Mouse (Mus musculus): Measurements from ENCODE around the gene Anks1.
"Not testable (repeated sequence)": the region's sequence is repeated elsewhere in the genome, so short reads cannot be mapped to it uniquely, and the experiment has no call there.

DNA sequence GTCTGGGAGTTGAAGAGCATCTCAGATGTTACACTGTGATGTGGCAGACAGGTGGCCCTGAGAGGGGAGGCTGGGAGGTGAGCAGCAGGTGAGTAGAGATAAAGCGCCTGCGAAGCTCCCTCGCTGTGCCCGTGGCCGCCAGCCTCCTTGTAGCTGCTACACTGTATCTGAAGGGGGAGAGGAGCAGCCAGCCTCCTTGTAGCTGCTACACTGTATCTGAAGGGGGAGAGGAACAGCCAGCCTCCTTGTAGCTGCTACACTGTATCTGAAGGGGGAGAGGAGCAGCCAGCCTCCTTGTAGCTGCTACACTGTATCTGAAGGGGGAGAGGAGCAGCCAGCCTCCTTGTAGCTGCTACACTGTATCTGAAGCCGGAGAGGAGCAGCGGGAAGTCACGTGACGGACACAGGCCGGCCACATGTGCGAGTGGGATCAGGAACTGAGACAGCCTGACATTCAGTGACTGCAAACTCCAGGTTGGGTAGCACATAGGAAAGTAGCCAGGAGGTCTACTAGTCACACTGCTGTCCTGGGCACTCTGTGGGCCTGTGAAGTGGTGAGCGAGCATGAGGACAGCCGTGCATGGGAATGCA lies 90.7 kb downstream of the Anks1 start:
- not testable (repeated sequence) for TF ChIP-seq CTCF (IDR thresholded peaks at IDR 0.05; ENCODE audit: low read depth, low read length); POLR2A (IDR thresholded peaks at IDR 0.05; ENCODE audit: extremely low read depth, insufficient read depth, low read length)

Data from liver, adult 2 months (tissue).